13 mouse cellular contexts compared by ENCODE assay signal in genomic region chr6:108881074-108881473, GRCm38 (mm10). TPM values are rescaled to one million over a fixed set of nuclear protein-coding genes. Genes with fewer than 3 reads are reported as not detected.
DNase-seq lines count a peak whose midpoint lies in the region; ATAC-seq and TF ChIP-seq lines count a peak whose summit lies in the region.
"Had no signal": no experiment of that assay in that cellular context is flagged by ENCODE, and none has a peak within 500 bp of the region (broad histone marks: within the 10 kb centered on the region; RNA-seq: fewer than 3 reads in every experiment).

No protein-coding gene starts in this region.

- H3K4me3 ChIP-seq in intestine, postnatal 0 days (ENCODE audit: low read depth, low read length): no peak overlapping the region
- H3K4me3 ChIP-seq in intestine, embryonic 15.5 days (replicated peaks): no peak overlapping the region
- no peak overlapping the region for H3K4me3 ChIP-seq in testis, adult 2 months (ENCODE audit: control insufficient read depth, low read depth, low read length)
- H3K4me3 ChIP-seq in cortical plate, adult 2 months (ENCODE audit: insufficient read depth, low read length): no peak overlapping the region
- no peak overlapping the region for H3K4me3 ChIP-seq in embryonic facial prominence, embryonic 10.5 days
- H3K4me3 ChIP-seq: limb, embryonic 13.5 days had no signal

- H3K4me2 ChIP-seq in intestine, postnatal 0 days (replicated peaks; ENCODE audit: low read depth): no peak overlapping the region
- H3K4me2 ChIP-seq in intestine, embryonic 15.5 days (replicated peaks): no peak overlapping the region
- H3K4me2 ChIP-seq: limb, embryonic 13.5 days had no signal

- TF ChIP-seq POLR2A in testis, adult 2 months (IDR thresholded peaks at IDR 0.05; ENCODE audit: control insufficient read depth, low read depth, low read length): no peak
- TF ChIP-seq POLR2A in cortical plate, adult 2 months (IDR thresholded peaks at IDR 0.05; ENCODE audit: extremely low read depth, insufficient read depth, low read length): no peak

- WGBS in intestine, postnatal 0 days: 87% methylated on average over 4 of the region's 4 CpGs
- WGBS in intestine, embryonic 15.5 days: 88% methylated on average over 4 of the region's 4 CpGs
- 91% methylated on average over 4 of the region's 4 CpGs for whole genome bisulfite sequencing in embryonic facial prominence, embryonic 10.5 days

- H3K36me3 ChIP-seq in intestine, postnatal 0 days (ENCODE audit: control insufficient read depth, insufficient read depth): no peaks in the 10 kb centered on the region
- H3K36me3 ChIP-seq in intestine, embryonic 15.5 days: no peaks in the 10 kb centered on the region
- no peaks in the 10 kb centered on the region for H3K36me3 ChIP-seq in testis, adult 2 months (ENCODE audit: control insufficient read depth, insufficient read depth, low read length)
- H3K36me3 ChIP-seq in embryonic facial prominence, embryonic 10.5 days (replicated peaks): no peaks in the 10 kb centered on the region

- H3K27ac ChIP-seq in intestine, postnatal 0 days (ENCODE audit: low read depth, low read length): no peak overlapping the region
- no peak overlapping the region for H3K27ac ChIP-seq in intestine, embryonic 15.5 days
- H3K27ac ChIP-seq in testis, adult 2 months (ENCODE audit: control insufficient read depth, insufficient read depth, low read depth, low read length): no peak overlapping the region
- no peak overlapping the region for H3K27ac ChIP-seq in cortical plate, adult 2 months (ENCODE audit: insufficient read depth, low read length)
- no peak overlapping the region for H3K27ac ChIP-seq in embryonic facial prominence, embryonic 10.5 days (replicated peaks)
- H3K27ac ChIP-seq: limb, embryonic 13.5 days had no signal

- no peak for ATAC-seq in intestine, postnatal 0 days
- no peak for ATAC-seq in intestine, embryonic 15.5 days
- ATAC-seq: forebrain, embryonic 16.5 days had no signal

- no peaks in the 10 kb centered on the region for H3K4me1 ChIP-seq in intestine, postnatal 0 days (replicated peaks; ENCODE audit: control insufficient read depth, insufficient read depth, low read length)
- H3K4me1 ChIP-seq in intestine, embryonic 15.5 days (replicated peaks): no peaks in the 10 kb centered on the region
- H3K4me1 ChIP-seq in testis, adult 2 months (ENCODE audit: control insufficient read depth, insufficient read depth, low read length): no peaks in the 10 kb centered on the region
- no peaks in the 10 kb centered on the region; the same call in 1 of the 2 replicates for H3K4me1 ChIP-seq in cortical plate, adult 2 months (ENCODE audit: control insufficient read depth, insufficient read depth, low read length)
- H3K4me1 ChIP-seq in embryonic facial prominence, embryonic 10.5 days: peaks cover 2% of the 10 kb centered on the region; the same call in 1 of the 2 replicates

- no peak overlapping the region for H3K9ac ChIP-seq in intestine, postnatal 0 days (ENCODE audit: low read depth, low read length)
- H3K9ac ChIP-seq in intestine, embryonic 15.5 days: no peak overlapping the region
- H3K9ac ChIP-seq: limb, embryonic 13.5 days had no signal

- TF ChIP-seq CTCF in intestine, postnatal 0 days (IDR thresholded peaks at IDR 0.05; ENCODE audit: low read depth): peak; percentile 42
- peak; percentile 68; the same call in 1 of the 2 replicates for TF ChIP-seq CTCF in testis, adult 2 months (IDR thresholded peaks at IDR 0.05; ENCODE audit: control insufficient read depth, insufficient read depth, insufficient replicate concordance, low read depth, low read length)
- TF ChIP-seq CTCF in cortical plate, adult 2 months (IDR thresholded peaks at IDR 0.05; ENCODE audit: extremely low read depth, insufficient read depth, low read length): 0 out of 2 replicates have a peak, but pooled peaks have one; percentile 0

- H3K9me3 ChIP-seq in intestine, postnatal 0 days (ENCODE audit: control insufficient read depth): no peaks in the 10 kb centered on the region
- no peaks in the 10 kb centered on the region for H3K9me3 ChIP-seq in intestine, embryonic 15.5 days
- no peaks in the 10 kb centered on the region for H3K9me3 ChIP-seq in embryonic facial prominence, embryonic 10.5 days

- no peak for DNase-seq in testis, postnatal 14 days (ENCODE audit: low spot score)
- DNase-seq in embryo, embryonic 10 days (ENCODE audit: low spot score): no peak
- DNase-seq in embryonic facial prominence, embryonic 10.5 days (ENCODE audit: low spot score): no peak
- DNase-seq: cerebellum, postnatal 14 days; heart, postnatal 10 days; kidney, adult 8-10 months; right cerebral cortex, postnatal 4 days had no signal

- no peaks in the 10 kb centered on the region for H3K27me3 ChIP-seq in intestine, postnatal 0 days (replicated peaks; ENCODE audit: control insufficient read depth, insufficient read depth, low read length)
- no peaks in the 10 kb centered on the region for H3K27me3 ChIP-seq in intestine, embryonic 15.5 days (replicated peaks)
- H3K27me3 ChIP-seq in testis, adult 2 months (ENCODE audit: control insufficient read depth, insufficient read depth, low read length): no peaks in the 10 kb centered on the region
- H3K27me3 ChIP-seq in embryonic facial prominence, embryonic 10.5 days (replicated peaks; ENCODE audit: low read depth, poor library complexity, severe bottlenecking): no peaks in the 10 kb centered on the region
- H3K27me3 ChIP-seq: limb, embryonic 13.5 days had no signal

RNA-seq across cellular contexts. Expression of gene Edem1, which starts 52.6 kb away (rescaled TPM):
- polyA plus RNA-seq in intestine, postnatal 0 days (2015; fragmentation: Nextera tagmentation; extraction: Ambion mirVana): 40.4 and 41.3 TPM in 2 replicates
- 44.7 and 53.2 TPM in 2 replicates for polyA plus RNA-seq in intestine, embryonic 15.5 days (2015; fragmentation: Nextera tagmentation; extraction: Ambion mirVana)
- polyA plus RNA-seq in testis, adult 2 months (2012; rRNA removed): 5.6 and 7.4 TPM in 2 replicates
- polyA plus RNA-seq in cortical plate, adult 2 months (2012; rRNA removed): 12.9 and 13.2 TPM in 2 replicates
- 19.1 and 19.9 TPM in 2 replicates for polyA plus RNA-seq in embryonic facial prominence, embryonic 10.5 days (2016; fragmentation: Nextera tagmentation; extraction: Ambion mirVana)

Comparison
In these comparisons a context has a peak if more than half of its experiments do, and no peak if none do; other contexts are left out.
1. CTCF ChIP-seq: peak in every context shown above with its lines; median percentile 68 in testis, adult 2 months; 42 in intestine, postnatal 0 days; 0 in cortical plate, adult 2 months.